8 mouse cellular contexts compared by ENCODE assay signal in genomic region chr9:72438749-72439148, GRCm38 (mm10). TPM values are rescaled to one million over a fixed set of nuclear protein-coding genes. Genes with fewer than 3 reads are reported as not detected.
A peak's percentile ranks its signal among the peaks of the same experiment; 100 is the strongest.
DNase-seq lines count a peak whose midpoint lies in the region; ATAC-seq and TF ChIP-seq lines count a peak whose summit lies in the region.

No protein-coding gene starts in this region.

- no peaks in the 10 kb centered on the region for H3K27me3 ChIP-seq in megakaryocyte, embryonic 14.5 days (replicated peaks)
- H3K27me3 ChIP-seq in forebrain, embryonic 10.5 days (ENCODE audit: poor library complexity, severe bottlenecking): no peaks in the 10 kb centered on the region
- no peaks in the 10 kb centered on the region for H3K27me3 ChIP-seq in limb, embryonic 11.5 days (ENCODE audit: control insufficient read depth, insufficient read depth, low read length)

- TF ChIP-seq POLR2A in olfactory bulb, adult 2 months (IDR thresholded peaks at IDR 0.05; ENCODE audit: insufficient read depth, low read depth, low read length): no peak

- no peak for ATAC-seq in megakaryocyte, adult 5-6 weeks (ENCODE audit: poor library complexity, severe bottlenecking)
- ATAC-seq in limb, embryonic 11.5 days (ENCODE audit: insufficient number of reproducible peaks, low FRiP score, low TSS enrichment, low read depth): no peak

- no peak for DNase-seq in forebrain, embryonic 10.5 days (ENCODE audit: extremely low spot score, low spot score)
- no peak for DNase-seq in limb, embryonic 11.5 days (ENCODE audit: low spot score)
- DNase-seq in urinary bladder, postnatal 36 days (ENCODE audit: low spot score in 2 of 2): no peak
- DNase-seq in gastrocnemius, postnatal 4 days (ENCODE audit: low spot score in 2 of 2): no peak
- DNase-seq in right cerebral cortex, postnatal 25 days: no peak

- peak overlapping the region; percentile 91 for H3K4me3 ChIP-seq in megakaryocyte, embryonic 14.5 days (replicated peaks)
- peak overlapping the region; percentile 59 for H3K4me3 ChIP-seq in forebrain, embryonic 10.5 days
- peak overlapping the region; percentile 53 for H3K4me3 ChIP-seq in limb, embryonic 11.5 days (ENCODE audit: low read depth, low read length)
- peak overlapping the region; percentile 84 for H3K4me3 ChIP-seq in olfactory bulb, adult 2 months (ENCODE audit: insufficient read depth, low read depth, low read length)

- peak overlapping the region; percentile 62 for H3K4me2 ChIP-seq in limb, embryonic 11.5 days (ENCODE audit: low read depth, severe bottlenecking)

- peak overlapping the region; percentile 94 for H3K27ac ChIP-seq in forebrain, embryonic 10.5 days
- no peak overlapping the region; the same call in 1 of the 2 replicates for H3K27ac ChIP-seq in limb, embryonic 11.5 days (replicated peaks; ENCODE audit: low read depth, low read length)
- no peak overlapping the region for H3K27ac ChIP-seq in olfactory bulb, adult 2 months (ENCODE audit: insufficient read depth, low read depth, low read length)

- peak overlapping the region; percentile 64 for H3K9ac ChIP-seq in limb, embryonic 11.5 days (ENCODE audit: low read length)

- no peaks in the 10 kb centered on the region for H3K36me3 ChIP-seq in megakaryocyte, embryonic 14.5 days (replicated peaks; ENCODE audit: low read length)
- peaks cover 34% of the 10 kb centered on the region for H3K36me3 ChIP-seq in forebrain, embryonic 10.5 days (replicated peaks)
- H3K36me3 ChIP-seq in limb, embryonic 11.5 days (ENCODE audit: control insufficient read depth, insufficient read depth, low read length): no peaks in the 10 kb centered on the region

- peaks cover 50% of the 10 kb centered on the region for H3K4me1 ChIP-seq in megakaryocyte, embryonic 14.5 days
- H3K4me1 ChIP-seq in forebrain, embryonic 10.5 days: peaks cover 30% of the 10 kb centered on the region
- peaks cover 6% of the 10 kb centered on the region; the same call in 1 of the 2 replicates for H3K4me1 ChIP-seq in limb, embryonic 11.5 days (ENCODE audit: control insufficient read depth, insufficient read depth, low read length)
- no peaks in the 10 kb centered on the region; the same call in 1 of the 2 replicates for H3K4me1 ChIP-seq in olfactory bulb, adult 2 months (ENCODE audit: control insufficient read depth, insufficient read depth, low read length)

- no peaks in the 10 kb centered on the region for H3K9me3 ChIP-seq in megakaryocyte, embryonic 14.5 days
- no peaks in the 10 kb centered on the region for H3K9me3 ChIP-seq in forebrain, embryonic 10.5 days
- H3K9me3 ChIP-seq in limb, embryonic 11.5 days (ENCODE audit: control insufficient read depth, low read length): no peaks in the 10 kb centered on the region

- WGBS in forebrain, embryonic 10.5 days: 7% methylated on average over 9 of the region's 9 CpGs
- WGBS in limb, embryonic 11.5 days: 4% methylated on average over 9 of the region's 9 CpGs
- WGBS in olfactory bulb, adult 2 months: under 1% methylated on average over 9 of the region's 9 CpGs

- TF ChIP-seq CTCF in olfactory bulb, adult 2 months (IDR thresholded peaks at IDR 0.05; ENCODE audit: insufficient read depth, low read depth, low read length): no peak

RNA-seq across cellular contexts. Expression of gene Mns1, which starts 0.9 kb away (rescaled TPM):
- polyA plus RNA-seq in megakaryocyte, embryonic 14.5 days (2012; ENCODE audit: insufficient read depth, low replicate concordance): 1.1 TPM in 1 of 2 replicates, not detected in the other
- total RNA-seq in megakaryocyte, adult 5-6 weeks (2015): 21.0 and 25.9 TPM in 2 replicates
- 29.4 and 31.4 TPM in 2 replicates for total RNA-seq in megakaryocyte, adult 5-6 weeks (2017)
- 61.8 and 67.6 TPM in 2 replicates for polyA plus RNA-seq in forebrain, embryonic 10.5 days (2016; fragmentation: Nextera tagmentation; extraction: Ambion mirVana)
- polyA plus RNA-seq in limb, embryonic 11.5 days (2014; fragmentation: Nextera tagmentation; extraction: Ambion mirVana): 55.7 and 59.9 TPM in 2 replicates
- polyA plus RNA-seq in olfactory bulb, adult 2 months (2012; ENCODE audit: insufficient read depth, insufficient read length, low replicate concordance, missing spikeins): not detected in 2 replicates
- total RNA-seq in gastrocnemius, postnatal 4 days (2021): 1 to 10 TPM; 2.2 to 2.9 TPM

RNA-seq across cellular contexts. Expression of gene Tex9, which starts 53.3 kb away (rescaled TPM):
- polyA plus RNA-seq in megakaryocyte, embryonic 14.5 days (2012; ENCODE audit: insufficient read depth, low replicate concordance): 4.8 TPM in 1 of 2 replicates, not detected in the other
- total RNA-seq in megakaryocyte, adult 5-6 weeks (2015): 1.5 and 4.0 TPM in 2 replicates
- 5.4 and 5.9 TPM in 2 replicates for total RNA-seq in megakaryocyte, adult 5-6 weeks (2017)
- polyA plus RNA-seq in forebrain, embryonic 10.5 days (2016; fragmentation: Nextera tagmentation; extraction: Ambion mirVana): 75.5 and 89.5 TPM in 2 replicates
- polyA plus RNA-seq in limb, embryonic 11.5 days (2014; fragmentation: Nextera tagmentation; extraction: Ambion mirVana): 53.8 and 55.7 TPM in 2 replicates
- polyA plus RNA-seq in olfactory bulb, adult 2 months (2012; ENCODE audit: insufficient read depth, insufficient read length, low replicate concordance, missing spikeins): not detected in 2 replicates
- total RNA-seq in gastrocnemius, postnatal 4 days (2021): 1 to 10 TPM; 4.0 to 5.3 TPM

Comparison
In these comparisons a context has a peak if more than half of its experiments do, and no peak if none do; other contexts are left out.
1. RNA of gene Mns1, which starts 0.9 kb away (polyA plus RNA-seq): 61.8 to 67.6 TPM in forebrain, embryonic 10.5 days and 55.7 to 59.9 TPM in limb, embryonic 11.5 days; 1.1 TPM in megakaryocyte, embryonic 14.5 days and not detected in olfactory bulb, adult 2 months; every median in the first group is over 10 times any median in the second.
2. Peak in every context shown above with its lines, with median percentiles within 50 percentile points of each other: H3K4me3 ChIP-seq.